Mouse (Mus musculus): ENCODE data around the gene Olfr625-ps1.
"Not testable (repeated sequence)": the region's sequence is repeated elsewhere in the genome, so short reads cannot be mapped to it uniquely, and the experiment has no call there.

Gene Olfr625-ps1

GRCm38 (mm10) chr7:103682420-103682819 lies at the start of gene Olfr625-ps1:
Olfr625-ps1 (plus strand) TSS chr7:103682720.
- no peak for DNase-seq

DNA sequence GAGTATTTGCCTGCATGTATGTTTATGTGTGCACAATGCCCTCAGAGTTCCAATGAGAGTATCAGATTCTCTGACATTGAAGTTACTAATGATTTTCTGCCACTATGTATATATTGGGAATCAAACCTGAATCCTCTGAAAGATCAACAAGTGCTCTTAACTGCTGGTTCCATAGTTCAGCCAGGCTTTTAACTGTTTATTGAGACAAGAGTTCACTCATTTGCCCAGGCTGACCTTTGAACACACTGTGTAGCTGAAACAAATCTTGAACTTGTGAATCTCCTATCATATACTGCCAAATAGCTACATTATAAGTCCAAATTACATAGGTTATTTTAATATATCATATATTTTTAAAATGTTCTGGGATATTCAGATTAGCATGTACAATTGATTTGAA lies 45.7 kb upstream of the Olfr625-ps1 start:
- no peak for DNase-seq

DNA sequence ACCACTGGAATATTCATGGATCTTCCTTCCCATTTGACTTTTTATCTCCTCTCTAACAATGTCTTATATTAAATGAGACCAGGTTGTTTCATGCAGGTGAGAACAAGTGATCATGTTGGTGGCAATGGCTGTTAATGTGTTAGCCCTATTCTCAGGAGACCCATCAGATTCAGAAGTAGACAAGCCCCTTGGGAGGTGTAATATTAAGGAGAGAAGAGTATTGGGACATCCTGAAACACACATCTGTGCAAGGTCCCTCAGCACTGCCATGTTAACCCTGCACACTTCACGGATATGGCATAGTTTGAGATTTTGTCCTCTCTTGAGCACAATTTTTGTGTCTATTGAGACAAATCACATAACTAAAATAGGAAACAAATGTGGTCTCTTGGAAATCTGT lies 39.9 kb upstream of the Olfr625-ps1 start, which contains the start of gene Olfr622:
TSS of gene Olfr622 (minus strand) at position 101 of the 400 bp plus-strand sequence.
- DNase-seq = no peak

GRCm38 (mm10) chr7:103644070-103644469 lies 38.5 kb upstream of the Olfr625-ps1 start:
- no peak for DNase-seq

DNA sequence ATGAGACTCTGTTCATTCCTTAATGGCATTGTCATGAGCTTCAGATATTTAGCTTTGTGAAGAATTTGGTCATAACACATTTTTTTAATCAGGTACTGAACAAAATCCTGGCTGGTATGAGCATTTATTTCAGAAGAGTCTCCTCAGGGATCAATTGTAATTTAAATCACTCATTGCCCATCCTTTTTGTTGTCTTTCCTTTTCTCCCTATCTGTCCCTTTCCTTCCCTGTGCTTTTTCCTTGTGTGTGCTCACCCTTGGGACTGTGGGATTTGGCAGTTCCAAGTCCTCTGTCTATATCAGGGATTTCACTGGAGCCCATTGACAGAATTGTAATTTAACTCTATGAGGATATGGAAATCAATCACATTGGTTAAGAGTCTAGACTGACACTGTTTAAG lies 18.9 kb upstream of the Olfr625-ps1 start, which contains the start of gene Olfr623:
TSS of gene Olfr623 (minus strand) at position 101 of the 400 bp plus-strand sequence.
- no peak for DNase-seq

- no peak for DNase-seq
These were observed 11.4 kb upstream of the Olfr625-ps1 start, which contains the start of gene Olfr624 for GRCm38 (mm10) chr7:103671091-103671490. Olfr624 (minus strand) TSS chr7:103671191.

- DNase-seq = no peak
These were observed 16.9 kb downstream of the Olfr625-ps1 start for GRCm38 (mm10) chr7:103699469-103699868.

GRCm38 (mm10) chr7:103712024-103712423 lies 29.5 kb downstream of the Olfr625-ps1 start:
- DNase-seq = no peak

DNA sequence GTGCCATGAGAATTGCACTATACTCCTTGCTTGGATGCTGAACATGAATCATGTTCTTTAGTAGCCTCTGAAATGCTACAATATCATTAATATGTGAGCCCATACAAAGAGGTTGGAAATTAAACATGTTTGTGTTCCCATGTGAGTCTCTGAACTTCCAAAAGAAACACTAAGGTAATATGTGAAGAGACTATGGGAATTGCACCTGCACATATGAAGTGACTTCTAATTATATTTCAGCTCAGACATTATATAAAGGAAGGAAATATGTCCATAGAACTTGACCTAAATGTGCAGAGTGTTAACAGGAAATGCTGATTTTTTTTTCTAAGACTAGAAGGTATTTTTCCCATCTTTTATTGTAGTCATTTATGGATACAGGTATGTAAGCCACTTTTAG lies 31.9 kb downstream of the Olfr625-ps1 start, which contains the start of gene Olfr243:
TSS of gene Olfr243 (plus strand) at position 301 of the 400 bp plus-strand sequence.
- DNase-seq = no peak

GRCm38 (mm10) chr7:103716398-103716797 lies 33.9 kb downstream of the Olfr625-ps1 start:
- not testable (repeated sequence) for DNase-seq

GRCm38 (mm10) chr7:103730074-103730473 lies 47.6 kb downstream of the Olfr625-ps1 start, which contains the start of gene Olfr628:
Olfr628 (plus strand) TSS chr7:103730374.
- no peak for DNase-seq
